Mouse (Mus musculus) liver, adult (tissue): ENCODE data around the gene Il2rb.
A peak's percentile ranks its signal among the peaks of the same experiment; 100 is the strongest.

ENCODE experiments used
- GATA4 ChIP-seq: IDR thresholded peaks from 2 replicates; pipeline ENCODE4 v1.6.1; 2014; ENCODE audit warnings: mild to moderate bottlenecking, low read length; ENCODE audit not compliant: insufficient replicate concordance

Il2rb gene

DNA sequence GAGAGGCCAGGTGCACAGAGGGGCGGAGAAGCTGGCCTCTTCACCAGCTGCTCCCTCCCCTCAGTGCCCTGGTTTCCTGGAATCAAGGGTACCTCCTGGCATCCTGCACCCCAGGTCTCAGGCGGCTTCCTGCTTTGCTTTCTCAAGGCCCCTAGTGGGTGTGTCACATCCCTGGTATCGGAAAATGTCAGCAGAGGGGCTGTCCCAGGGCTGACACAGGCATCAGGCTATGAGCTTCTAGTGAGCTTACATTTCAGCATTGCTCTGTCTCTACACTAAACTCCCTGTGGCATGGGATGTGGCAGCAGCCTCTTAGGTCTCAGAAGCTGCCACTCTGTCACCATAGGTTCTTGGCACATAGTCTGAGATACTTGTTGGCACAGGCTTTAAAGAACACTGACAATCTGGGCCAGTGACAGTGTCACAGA is 19.5 kb downstream of the Il2rb start:
- no peak for TF ChIP-seq GATA4

- no peak for TF ChIP-seq GATA4
Measured at GRCm38 (mm10) chr15:78473442-78473841, 21.6 kb downstream of the Il2rb start.

DNA sequence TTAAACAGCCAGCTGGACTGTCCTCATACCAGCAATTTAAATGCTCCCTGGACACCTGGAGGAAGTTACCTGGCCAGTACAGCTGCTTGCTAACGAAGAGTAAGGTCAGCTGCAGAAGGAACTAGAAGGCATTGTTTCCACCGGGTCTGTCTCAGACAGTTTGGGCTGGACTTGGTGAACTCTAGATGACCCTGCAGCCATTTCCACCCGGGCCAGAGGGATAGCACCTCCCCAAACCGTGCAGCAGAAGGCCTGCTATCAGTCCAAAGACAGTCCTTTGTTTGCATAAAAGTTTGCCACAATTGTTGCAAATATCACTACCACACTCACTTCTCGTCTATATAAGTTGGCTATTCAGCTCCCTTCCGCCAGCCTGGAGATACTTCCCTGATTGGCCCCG is 23.2 kb downstream of the Il2rb start:
- peak; percentile 46; the same call in 1 of the 2 replicates for TF ChIP-seq GATA4

- peak; percentile 21; the same call in 1 of the 2 replicates for TF ChIP-seq GATA4
Measured at GRCm38 (mm10) chr15:78470495-78471276, 24.4 kb downstream of the Il2rb start.

- no peak for TF ChIP-seq GATA4
Measured at GRCm38 (mm10) chr15:78468379-78468937, 26.6 kb downstream of the Il2rb start, which contains the start of gene Tmprss6. Gene Tmprss6 (minus strand): TSS chr15:78468634.

DNA sequence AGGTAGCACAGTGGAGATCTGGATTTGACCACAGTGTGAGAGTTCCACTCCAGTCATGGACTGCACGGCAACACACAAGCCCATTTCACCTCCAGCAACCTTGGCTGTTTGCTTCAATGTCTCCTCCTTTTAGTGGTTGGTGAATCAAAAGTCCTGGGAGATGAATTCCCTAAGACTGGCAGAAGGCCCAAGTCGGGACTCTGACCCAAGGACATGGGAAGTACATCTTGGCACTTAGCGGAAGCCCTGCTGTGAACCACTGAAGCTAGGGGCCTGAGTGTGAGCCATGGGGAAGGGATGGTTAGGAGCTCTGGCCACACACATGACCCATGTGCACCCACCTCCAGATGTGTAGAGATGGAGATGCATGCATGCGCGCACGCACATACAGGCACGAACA is 27.5 kb downstream of the Il2rb start:
- TF ChIP-seq GATA4: no peak

DNA sequence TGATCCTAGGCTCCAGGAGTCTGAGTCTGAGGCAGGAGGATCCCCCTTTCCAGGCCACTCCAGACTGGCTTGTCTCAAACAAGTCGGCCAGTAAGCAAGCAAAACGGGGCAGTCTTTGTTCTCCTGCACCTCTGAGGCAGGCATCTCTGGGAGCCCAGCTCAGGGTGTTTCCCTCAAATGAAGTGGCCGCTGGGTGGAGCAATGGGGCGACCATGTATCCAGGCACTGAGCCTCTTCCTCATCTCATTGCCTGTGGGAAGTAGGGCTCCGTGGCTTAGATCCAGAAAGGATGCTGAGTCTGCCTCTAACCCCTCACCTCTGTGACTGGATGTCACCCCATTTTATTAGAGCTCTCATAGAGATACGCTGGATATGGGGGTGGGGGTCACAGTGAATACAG is 28.3 kb downstream of the Il2rb start:
- no peak for TF ChIP-seq GATA4

DNA sequence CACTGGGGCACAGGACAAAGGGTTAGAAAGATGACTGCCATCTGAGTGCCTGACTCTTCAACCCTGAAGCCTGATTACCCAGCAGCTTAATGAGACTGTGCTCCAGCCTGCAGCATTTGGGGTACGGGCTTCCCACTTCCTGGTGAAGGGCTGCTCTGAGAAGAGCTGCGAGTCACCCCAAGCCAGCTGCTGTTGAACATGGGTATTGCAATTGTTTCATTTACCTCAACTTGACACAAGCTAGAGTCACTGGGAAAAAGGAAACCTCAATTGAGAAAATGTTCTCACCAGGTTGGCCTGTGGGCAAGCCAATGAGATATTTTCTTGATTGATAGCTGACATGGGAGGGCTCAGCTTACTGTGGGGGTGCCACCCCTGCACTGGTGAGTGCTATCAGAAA is 32.1 kb downstream of the Il2rb start:
- TF ChIP-seq GATA4: no peak

GRCm38 (mm10) chr15:78457193-78457592 is 37.9 kb downstream of the Il2rb start:
- no peak for TF ChIP-seq GATA4

- TF ChIP-seq GATA4: no peak
Measured at GRCm38 (mm10) chr15:78456051-78456450, 39.0 kb downstream of the Il2rb start.

DNA sequence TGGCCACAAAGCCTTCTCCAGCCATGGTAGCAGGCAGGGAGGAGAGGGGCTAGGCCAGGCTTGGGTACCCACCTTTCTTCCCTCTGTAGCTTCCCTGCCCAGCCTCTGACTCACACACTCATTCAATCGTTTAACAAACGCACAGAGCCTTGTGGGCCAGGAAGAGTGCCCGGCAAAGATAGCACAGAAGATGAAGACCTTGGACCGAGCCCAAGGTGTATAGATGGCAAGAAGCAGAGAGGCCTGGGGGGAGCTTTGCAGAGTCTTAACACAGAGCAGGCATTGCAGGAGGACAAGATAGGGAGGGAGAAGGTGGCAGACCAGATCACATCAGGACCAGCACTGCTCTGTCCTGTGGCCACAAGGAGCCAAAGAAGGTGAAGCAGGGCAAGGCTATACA is 39.9 kb downstream of the Il2rb start:
- no peak for TF ChIP-seq GATA4

GRCm38 (mm10) chr15:78452929-78453328 is 42.1 kb downstream of the Il2rb start:
- no peak for TF ChIP-seq GATA4

GRCm38 (mm10) chr15:78451201-78451600 is 43.9 kb downstream of the Il2rb start:
- no peak for TF ChIP-seq GATA4

DNA sequence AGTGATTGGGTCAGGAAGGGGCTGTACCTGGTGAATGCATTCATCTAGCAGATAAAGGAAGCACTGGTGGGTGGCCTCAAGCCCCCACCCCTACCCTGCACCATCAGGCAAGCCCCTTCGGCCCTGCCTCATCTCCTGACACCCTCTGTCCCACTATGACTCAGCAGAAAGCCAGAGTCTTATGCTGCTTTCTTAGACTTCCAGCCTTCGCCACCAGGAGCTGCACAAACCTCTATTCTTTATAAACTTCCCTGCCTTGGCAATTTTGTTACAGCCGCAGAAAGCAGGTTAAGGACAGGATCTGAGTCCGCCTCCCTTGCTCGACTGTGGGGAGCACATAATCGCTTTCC is 44.7 kb downstream of the Il2rb start:
- no peak for TF ChIP-seq GATA4

DNA sequence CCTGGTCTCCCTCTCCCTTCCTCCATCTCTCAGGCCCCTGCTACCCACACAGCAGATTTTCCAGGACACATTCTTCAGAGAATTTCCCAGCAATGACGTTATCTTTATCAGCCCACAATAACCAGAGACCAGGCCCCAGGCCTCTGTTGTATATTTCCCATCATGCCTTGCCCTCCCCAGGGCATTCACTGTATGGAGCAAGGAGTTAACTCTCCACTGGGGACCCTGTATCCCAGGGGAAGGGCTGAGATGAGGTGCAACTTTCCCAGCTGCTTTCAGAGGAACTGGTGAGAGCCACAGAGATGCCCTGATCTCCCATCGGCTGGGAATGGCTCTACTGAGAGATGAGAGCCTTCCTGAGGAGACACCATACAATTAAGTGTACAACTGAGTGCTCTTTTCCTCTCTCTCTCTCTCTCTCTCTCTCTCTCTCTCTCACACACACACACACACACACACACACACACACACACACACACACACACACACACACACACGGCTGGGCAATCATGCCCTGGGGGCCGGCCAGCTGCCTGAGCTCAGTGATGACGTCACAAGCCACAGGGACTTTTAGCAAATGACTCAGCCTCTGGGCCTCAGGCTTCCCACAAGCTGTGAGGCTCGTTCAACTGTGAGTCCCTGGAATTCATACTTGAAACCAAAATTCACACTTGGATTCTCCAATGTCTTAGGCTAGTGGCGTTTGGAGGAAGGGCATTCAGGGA is 45.2 kb downstream of the Il2rb start:
- TF ChIP-seq GATA4: no peak

DNA sequence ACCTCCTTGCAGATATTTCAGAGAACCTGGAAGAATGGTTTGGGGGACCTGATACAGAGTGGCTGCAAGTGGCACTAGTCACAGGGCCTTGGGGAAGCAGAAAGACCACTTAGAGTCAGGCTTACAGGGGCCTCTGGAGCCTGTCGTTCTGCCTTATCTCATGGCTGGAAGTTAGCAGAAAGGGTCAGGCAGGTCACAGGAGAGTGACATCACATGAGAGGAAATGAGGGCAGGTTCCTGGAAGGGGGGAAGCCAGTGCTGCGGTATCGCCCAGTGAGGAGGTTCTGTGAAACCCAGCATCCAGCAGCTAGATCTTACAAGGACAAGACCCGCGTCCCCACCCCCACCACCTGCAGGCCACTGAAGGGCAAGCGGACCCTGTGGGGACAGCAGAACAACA is 45.9 kb downstream of the Il2rb start:
- TF ChIP-seq GATA4: peak; percentile 70; the same call in 1 of the 2 replicates
